Mouse (Mus musculus): ENCODE measurements at regions not wholly inside any gene's neighbourhood (a gene's known extent, or its start where the extent isn't known, plus 50 kb on each side); places are given as distances from the start of the nearest gene placed in this dataset.
"Not testable (repeated sequence)": the region's sequence is repeated elsewhere in the genome, so short reads cannot be mapped to it uniquely, and the experiment has no call there.

GRCm38 (mm10) chr13:42000966-42001365 is 50.9 kb upstream of the Hivep1 start:
- no peak for DNase-seq (ENCODE audit: low read depth, low spot score)

- no peak for DNase-seq (ENCODE audit: low read depth, low spot score)
Measured at GRCm38 (mm10) chr13:41997883-41998282, 53.9 kb upstream of the Hivep1 start.

GRCm38 (mm10) chr13:41994126-41994525 is 57.7 kb upstream of the Hivep1 start:
- no peak for DNase-seq (ENCODE audit: low read depth, low spot score)

- DNase-seq (ENCODE audit: low read depth, low spot score): no peak
Measured at GRCm38 (mm10) chr13:41975918-41976317, 75.9 kb upstream of the Hivep1 start.

- DNase-seq (ENCODE audit: low read depth, low spot score): no peak
Measured at GRCm38 (mm10) chr13:41962915-41963314, 88.9 kb upstream of the Hivep1 start.

GRCm38 (mm10) chr13:41960960-41961359 is 90.9 kb upstream of the Hivep1 start:
- not testable (repeated sequence) for DNase-seq (ENCODE audit: low read depth, low spot score)

- no peak for DNase-seq (ENCODE audit: low read depth, low spot score)
Measured at GRCm38 (mm10) chr13:41957932-41958331, 93.9 kb upstream of the Hivep1 start.

- no peak for DNase-seq (ENCODE audit: low read depth, low spot score)
Measured at GRCm38 (mm10) chr13:41955884-41956283, 95.9 kb upstream of the Hivep1 start.

GRCm38 (mm10) chr13:41955198-41955597 is 96.6 kb upstream of the Hivep1 start:
- DNase-seq (ENCODE audit: low read depth, low spot score): no peak

GRCm38 (mm10) chr13:41952453-41952852 is 99.4 kb upstream of the Hivep1 start:
- DNase-seq (ENCODE audit: low read depth, low spot score): no peak

GRCm38 (mm10) chr13:41948241-41948640 is 100.8 kb upstream of the Adtrp start:
- no peak for DNase-seq (ENCODE audit: low read depth, low spot score)

- DNase-seq (ENCODE audit: low read depth, low spot score): no peak
Measured at GRCm38 (mm10) chr13:41932313-41933100, 85.0 kb upstream of the Adtrp start.

- no peak for DNase-seq (ENCODE audit: low read depth, low spot score)
Measured at GRCm38 (mm10) chr13:41929768-41930167, 82.3 kb upstream of the Adtrp start.

- DNase-seq (ENCODE audit: low read depth, low spot score): peak; percentile 51
Measured at GRCm38 (mm10) chr13:41925851-41926250, 78.4 kb upstream of the Adtrp start.

- peak; percentile 56 for DNase-seq (ENCODE audit: low read depth, low spot score)
Measured at GRCm38 (mm10) chr13:41925211-41925610, 77.7 kb upstream of the Adtrp start.

GRCm38 (mm10) chr13:41921178-41921577 is 73.7 kb upstream of the Adtrp start:
- no peak for DNase-seq (ENCODE audit: low read depth, low spot score)

GRCm38 (mm10) chr13:41918525-41918924 is 71.0 kb upstream of the Adtrp start:
- DNase-seq (ENCODE audit: low read depth, low spot score): no peak

GRCm38 (mm10) chr13:41915816-41916215 is 68.3 kb upstream of the Adtrp start:
- not testable (repeated sequence) for DNase-seq (ENCODE audit: low read depth, low spot score)

- DNase-seq (ENCODE audit: low read depth, low spot score): no peak
Measured at GRCm38 (mm10) chr13:41910736-41911135, 63.3 kb upstream of the Adtrp start.

GRCm38 (mm10) chr13:41910236-41910635 is 62.8 kb upstream of the Adtrp start:
- DNase-seq (ENCODE audit: low read depth, low spot score): no peak

- no peak for DNase-seq (ENCODE audit: low read depth, low spot score)
Measured at GRCm38 (mm10) chr13:41907027-41907426, 59.5 kb upstream of the Adtrp start.

- DNase-seq (ENCODE audit: low read depth, low spot score): no peak
Measured at GRCm38 (mm10) chr13:41903286-41903685, 55.8 kb upstream of the Adtrp start.

GRCm38 (mm10) chr13:41899837-41900463 is 52.5 kb upstream of the Adtrp start:
- DNase-seq (ENCODE audit: low read depth, low spot score): no peak
